Mouse (Mus musculus) lung, adult 18-20 months (tissue): ENCODE data around the gene Krt78.
"Not testable (repeated sequence)": the region's sequence is repeated elsewhere in the genome, so short reads cannot be mapped to it uniquely, and the experiment has no call there.

Source experiments
- DNase-seq, 2 experiments: peaks; one replicate each; pipeline ENCODE4 v3.0.0; 2022; ENCODE audit warnings: mixed read lengths in 2 of 2

Gene Krt78

GRCm38 (mm10) chr15:101954187-101954586 is at the start of gene Krt78:
Krt78 (minus strand) TSS chr15:101954287.
- DNase-seq, result no peak

- peak; percentile 59 to 70 for DNase-seq
Observed at GRCm38 (mm10) chr15:102003516-102003915, 49.4 kb upstream of the Krt78 start.

- DNase-seq, result peak; percentile 74 to 78
Observed at GRCm38 (mm10) chr15:102002646-102003488, 48.8 kb upstream of the Krt78 start.

- no peak for DNase-seq
Observed at GRCm38 (mm10) chr15:101999676-102000335, 45.7 kb upstream of the Krt78 start.

- DNase-seq, result no peak
Observed at GRCm38 (mm10) chr15:101999156-101999555, 45.1 kb upstream of the Krt78 start.

GRCm38 (mm10) chr15:101996450-101997078 is 42.5 kb upstream of the Krt78 start:
- DNase-seq, result not testable (repeated sequence)

GRCm38 (mm10) chr15:101995484-101996236 is 41.6 kb upstream of the Krt78 start:
- DNase-seq, result no peak

GRCm38 (mm10) chr15:101994365-101994764 is 40.3 kb upstream of the Krt78 start:
- DNase-seq, result no peak

GRCm38 (mm10) chr15:101990946-101991345 is 36.9 kb upstream of the Krt78 start:
- DNase-seq, result no peak

- no peak for DNase-seq
Observed at GRCm38 (mm10) chr15:101988714-101989113, 34.6 kb upstream of the Krt78 start.

GRCm38 (mm10) chr15:101988119-101988518 is 34.0 kb upstream of the Krt78 start:
- DNase-seq, result peak; percentile 80 to 83

GRCm38 (mm10) chr15:101984746-101985145 is 30.7 kb upstream of the Krt78 start:
- DNase-seq, result no peak

GRCm38 (mm10) chr15:101983949-101984601 is 30.0 kb upstream of the Krt78 start:
- peak; percentile 92 to 95 for DNase-seq

- DNase-seq, result no peak
Observed at GRCm38 (mm10) chr15:101983315-101983948, 29.3 kb upstream of the Krt78 start.

- DNase-seq, result peak; percentile 87 to 92
Observed at GRCm38 (mm10) chr15:101980849-101981248, 26.8 kb upstream of the Krt78 start.

GRCm38 (mm10) chr15:101977043-101977726 is 23.1 kb upstream of the Krt78 start:
- peak; percentile 94 to 96 for DNase-seq

- DNase-seq, result no peak
Observed at GRCm38 (mm10) chr15:101976641-101977040, 22.6 kb upstream of the Krt78 start.

- DNase-seq, result peak; percentile 81 to 83
Observed at GRCm38 (mm10) chr15:101976023-101976422, 21.9 kb upstream of the Krt78 start.

GRCm38 (mm10) chr15:101974083-101974845 is 20.2 kb upstream of the Krt78 start:
- DNase-seq, result peak in 1 of 2 experiments; percentile 33

GRCm38 (mm10) chr15:101973414-101974077 is 19.5 kb upstream of the Krt78 start:
- DNase-seq, result peak; percentile 91 to 94
